Mouse (Mus musculus) lung, postnatal 0 days (tissue): Measurements from ENCODE around the gene Cntn4. TPM values are rescaled to one million over a fixed set of nuclear protein-coding genes. Genes with fewer than 3 reads are reported as not detected.

Source experiments
- ATAC-seq: fragments of 200-750 bp; cut with Nextera tagmentation; 2 replicates; pipeline ENCODE4 v1.8.0; 2017; ENCODE audit warnings: moderate library complexity
- DNase-seq: peaks from one replicate; pipeline ENCODE4 v3.0.0-alpha.2; 2016; ENCODE audit warnings: low spot score
- H3K27ac ChIP-seq: fragments of 300-500 bp; sonication (generic); 2 replicates; pipeline ENCODE4 v1.5.1; 2014; ENCODE audit warnings: antibody characterized with exemption, mild to moderate bottlenecking, low read length, mixed read lengths
- H3K27me3 ChIP-seq: fragments of 300-500 bp; sonication (generic); replicated peaks from 2 replicates; pipeline ENCODE4 v1.6.1; 2014; ENCODE audit warnings: low read length, mixed read lengths; ENCODE audit not compliant: insufficient read depth
- H3K36me3 ChIP-seq: fragments of 300-500 bp; sonication (generic); 2 replicates; pipeline ENCODE4 v1.6.1; 2014; ENCODE audit warnings: low read length, mixed read lengths; ENCODE audit not compliant: insufficient read depth
- H3K4me1 ChIP-seq: fragments of 300-500 bp; sonication (generic); 2 replicates; pipeline ENCODE4 v1.6.1; 2014; ENCODE audit warnings: antibody characterized with exemption, low read depth, low read length, mixed read lengths; ENCODE audit not compliant: insufficient read depth
- H3K4me2 ChIP-seq: fragments of 300-500 bp; sonication (generic); replicated peaks from 2 replicates; pipeline ENCODE4 v1.6.1; 2014; ENCODE audit warnings: low read depth, mild to moderate bottlenecking, low read length, moderate library complexity, mixed read lengths
- H3K4me3 ChIP-seq: fragments of 300-500 bp; sonication (generic); 2 replicates; pipeline ENCODE4 v1.5.1; 2014; ENCODE audit warnings: low read depth, low read length
- H3K9ac ChIP-seq: fragments of 300-500 bp; sonication (generic); replicated peaks from 2 replicates; pipeline ENCODE4 v1.6.1; 2014; ENCODE audit warnings: low read depth, mild to moderate bottlenecking
- H3K9me3 ChIP-seq: fragments of 300-500 bp; sonication (generic); 2 replicates; pipeline ENCODE4 v1.6.1; 2016; ENCODE audit warnings: low read length, mixed read lengths
- CTCF ChIP-seq: IDR thresholded peaks from 2 replicates; pipeline ENCODE4 v1.5.1; 2016; ENCODE audit warnings: antibody characterized with exemption, mild to moderate bottlenecking
- EP300 ChIP-seq: IDR thresholded peaks from 2 replicates; pipeline ENCODE4 v1.6.1; 2016; ENCODE audit warnings: antibody characterized with exemption, mild to moderate bottlenecking, control low read depth
- WGBS: fragments of 180-500 bp; shearing (Covaris S2); extraction: QIAGEN DNeasy Blood & Tissue Kit; methylation state at CpG from one replicate; pipeline ENCODE4 v1.1.7; 2014; 5-methylcytosine and 5-hydroxymethylcytosine counted together
- polyA plus RNA-seq: library from polyadenylated mRNA; unstranded; fragments of >200 nt; fragmentation: Nextera tagmentation; extraction: Ambion mirVana; gene quantifications from 2 replicates; pipeline ENCODE4 v1.2.1, GENCODE M21; 2015

The Cntn4 gene
- polyA plus RNA-seq, 1 experiment from 2014 or later, result 0.12 TPM

DNA sequence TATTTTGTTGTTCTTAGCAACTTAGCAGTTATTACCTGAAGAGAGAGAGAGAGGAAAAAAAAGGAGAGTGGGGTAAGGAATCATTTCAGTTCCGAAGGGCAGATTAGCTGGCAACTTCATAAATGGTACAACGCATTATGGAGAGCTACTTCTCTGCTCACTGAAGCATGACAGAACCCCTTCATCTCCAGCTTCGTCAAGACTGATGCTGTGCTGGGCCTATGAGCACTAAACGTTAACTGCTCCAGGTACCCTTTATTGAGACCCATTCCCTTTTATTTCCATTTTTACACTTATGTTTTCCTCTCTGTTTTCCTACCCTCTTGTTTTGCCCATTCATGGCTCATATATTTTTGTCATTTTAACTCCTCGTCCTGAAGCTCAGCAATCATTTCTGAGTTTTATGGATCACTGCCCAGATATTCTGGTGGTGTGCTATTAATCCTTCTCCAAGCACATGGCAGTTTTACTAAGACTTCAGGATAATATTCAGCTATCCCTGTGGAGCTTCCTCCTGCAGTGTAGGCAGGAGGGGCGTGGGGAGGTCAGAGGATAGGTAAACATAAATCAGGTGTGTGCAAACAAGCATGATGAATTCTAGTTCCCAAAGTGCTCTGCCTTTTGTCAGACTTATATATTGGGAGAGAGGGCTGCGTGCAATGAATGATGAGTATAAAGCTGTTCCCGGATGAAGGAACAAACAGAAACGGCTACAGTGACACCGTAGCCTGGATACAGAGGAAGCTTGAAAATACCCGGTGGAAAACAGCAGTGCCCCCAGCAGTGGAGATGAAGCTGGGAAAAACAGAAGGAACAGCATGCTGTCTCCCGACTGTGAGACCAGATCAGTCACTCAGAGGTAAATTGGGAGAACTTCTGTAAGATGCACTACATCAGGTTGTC is 559.8 kb downstream of the Cntn4 start:
- H3K27ac ChIP-seq, result no peak overlapping the region
- no peak for TF ChIP-seq CTCF
- TF ChIP-seq EP300, result no peak
- H3K9ac ChIP-seq, result no peak overlapping the region
- 37% methylated on average over 12 of the region's 12 CpGs for WGBS
- no peaks in the 10 kb centered on the region for H3K36me3 ChIP-seq
- H3K4me2 ChIP-seq, result no peak overlapping the region
- ATAC-seq (no peak), DNase-seq (no peak)
- no peak overlapping the region for H3K4me3 ChIP-seq
- no peaks in the 10 kb centered on the region for H3K27me3 ChIP-seq
- no peaks in the 10 kb centered on the region for H3K4me1 ChIP-seq
- no peaks in the 10 kb centered on the region for H3K9me3 ChIP-seq

DNA sequence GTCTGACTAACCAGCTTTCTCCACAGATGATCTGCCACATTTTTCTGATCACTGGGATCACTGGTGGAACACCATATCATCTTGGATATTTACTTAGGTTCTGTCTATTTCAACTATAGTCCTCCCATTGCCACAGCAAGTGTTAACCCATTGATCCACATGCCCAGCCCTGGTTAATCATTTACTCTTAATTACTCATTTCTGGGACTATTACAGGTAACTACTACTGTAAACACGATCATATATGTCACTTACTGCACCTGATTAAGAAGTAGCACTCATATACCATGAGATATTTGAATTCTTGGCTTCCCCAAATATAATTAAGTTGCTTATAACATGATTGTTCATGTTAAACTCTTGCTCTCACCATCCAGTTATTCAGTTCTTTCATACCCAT is 564.1 kb downstream of the Cntn4 start:
- H3K9me3 ChIP-seq, result no peaks in the 10 kb centered on the region
- DNase-seq (no peak), ATAC-seq (no peak)
- H3K27me3 ChIP-seq, result no peaks in the 10 kb centered on the region
- no peak for TF ChIP-seq EP300
- no peak for TF ChIP-seq CTCF
- H3K4me1 ChIP-seq, result no peaks in the 10 kb centered on the region
- no peak overlapping the region for H3K4me3 ChIP-seq
- H3K9ac ChIP-seq, result no peak overlapping the region
- WGBS, result 47% methylated on average over 1 of the region's 1 CpGs
- H3K27ac ChIP-seq, result no peak overlapping the region
- no peak overlapping the region for H3K4me2 ChIP-seq
- H3K36me3 ChIP-seq, result no peaks in the 10 kb centered on the region

DNA sequence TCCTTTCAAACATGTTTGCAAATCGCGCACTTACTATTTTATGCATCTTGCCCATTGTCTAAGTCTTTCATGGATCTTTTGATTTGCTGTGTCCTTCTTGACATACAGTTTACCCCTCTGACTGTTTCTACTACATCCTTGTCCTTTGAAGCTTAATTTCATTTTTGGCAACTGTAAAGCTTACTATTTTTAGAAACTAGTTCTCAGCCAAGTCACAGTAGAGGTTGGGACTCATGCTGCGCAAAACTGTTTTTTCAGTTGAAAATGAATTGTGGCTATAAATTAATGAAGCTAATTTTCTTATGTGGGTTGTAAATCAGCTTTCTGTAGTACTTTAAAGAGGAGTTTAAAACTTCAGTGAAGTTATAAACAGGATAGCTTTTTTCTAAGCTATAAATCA is 585.9 kb downstream of the Cntn4 start:
- no peak overlapping the region for H3K9ac ChIP-seq
- TF ChIP-seq CTCF (no peak), EP300 (no peak)

DNA sequence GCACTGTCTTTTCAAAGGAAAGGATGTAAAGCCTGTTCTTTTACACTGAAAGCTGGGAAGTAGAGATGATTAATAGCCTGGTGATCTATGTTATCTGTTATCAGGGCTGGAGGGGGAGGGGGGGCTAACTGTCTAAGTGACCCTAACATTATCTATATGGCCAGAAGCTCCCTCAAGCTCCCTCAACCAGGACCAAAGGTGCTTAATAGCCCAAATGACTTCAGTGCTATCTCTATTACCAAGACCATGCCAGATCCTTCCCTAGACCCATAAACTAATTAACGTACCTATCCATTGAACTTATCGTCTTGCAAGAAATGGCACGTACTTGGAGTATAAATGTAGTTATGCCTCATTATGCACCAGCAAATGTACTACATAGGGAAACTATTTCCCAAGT is 588.0 kb downstream of the Cntn4 start:
- DNase-seq, result no peak
- Histone ChIP-seq H3K9ac (no peak overlapping the region), H3K36me3 (no peaks in the 10 kb centered on the region), H3K27ac (no peak overlapping the region), H3K4me3 (no peak overlapping the region), H3K4me2 (no peak overlapping the region), H3K9me3 (no peaks in the 10 kb centered on the region), H3K27me3 (no peaks in the 10 kb centered on the region), H3K4me1 (no peaks in the 10 kb centered on the region)
- TF ChIP-seq CTCF (no peak), EP300 (no peak)
- no peak for ATAC-seq
- 77% methylated on average over 3 of the region's 3 CpGs for WGBS

More for the DNA sequence above, 585.9 kb downstream of the Cntn4 start:
- Histone ChIP-seq H3K27ac (no peak overlapping the region), H3K27me3 (no peaks in the 10 kb centered on the region), H3K4me3 (no peak overlapping the region), H3K36me3 (no peaks in the 10 kb centered on the region), H3K4me1 (no peaks in the 10 kb centered on the region), H3K9me3 (no peaks in the 10 kb centered on the region), H3K4me2 (no peak overlapping the region)
- DNase-seq, result no peak
- no peak for ATAC-seq
- WGBS, result 93% methylated on average over 3 of the region's 3 CpGs

DNA sequence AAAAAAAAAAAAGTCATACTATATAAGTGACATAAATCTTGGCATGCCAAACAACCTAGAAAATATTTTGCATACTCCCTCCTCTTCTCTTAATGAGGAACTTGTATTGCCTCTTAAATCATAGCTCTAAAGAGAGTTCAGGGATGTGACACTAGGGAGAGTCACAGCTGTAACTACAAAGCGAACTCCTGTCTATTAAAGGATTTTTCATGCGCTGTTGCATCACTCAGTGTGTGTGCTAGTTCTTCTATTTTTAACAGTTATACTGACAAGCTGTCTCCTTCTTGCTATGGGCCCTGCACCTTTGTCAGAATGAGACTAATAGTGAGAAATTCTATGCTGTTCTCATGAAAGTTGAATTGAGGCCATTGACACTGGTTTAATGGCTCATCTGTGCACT is 588.8 kb downstream of the Cntn4 start:
- no peak for ATAC-seq
- no peak for TF ChIP-seq EP300
- TF ChIP-seq CTCF, result no peak

DNA sequence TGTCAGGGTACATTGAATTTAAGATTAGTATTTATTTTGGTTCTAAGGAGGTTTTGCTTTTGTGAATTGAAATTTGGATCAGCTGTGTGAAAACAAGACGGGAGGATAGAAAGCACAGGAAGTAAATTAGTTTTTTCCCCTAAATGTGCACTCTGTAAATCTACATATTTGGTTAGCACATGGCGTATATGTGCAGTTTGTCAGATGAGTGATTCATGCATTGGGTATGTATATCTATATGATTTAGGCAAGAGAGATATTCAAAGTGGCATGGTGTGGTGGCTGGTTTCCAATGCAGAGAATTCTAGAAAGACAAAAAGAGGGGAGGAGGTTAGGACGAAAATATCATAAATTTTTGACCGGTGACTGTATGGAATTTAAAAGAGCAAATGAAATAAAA is 591.3 kb downstream of the Cntn4 start:
- TF ChIP-seq EP300, result no peak
- TF ChIP-seq CTCF, result no peak
- Histone ChIP-seq H3K9me3 (no peaks in the 10 kb centered on the region), H3K27me3 (no peaks in the 10 kb centered on the region), H3K4me1 (no peaks in the 10 kb centered on the region), H3K27ac (no peak overlapping the region), H3K9ac (no peak overlapping the region), H3K36me3 (no peaks in the 10 kb centered on the region), H3K4me3 (no peak overlapping the region), H3K4me2 (no peak overlapping the region)
- whole genome bisulfite sequencing, result 71% methylated on average over 4 of the region's 4 CpGs
- DNase-seq (no peak), ATAC-seq (no peak)

More for the DNA sequence above, 588.8 kb downstream of the Cntn4 start:
- Histone ChIP-seq H3K9ac (no peak overlapping the region), H3K27me3 (no peaks in the 10 kb centered on the region), H3K9me3 (no peaks in the 10 kb centered on the region), H3K4me2 (no peak overlapping the region), H3K27ac (no peak overlapping the region), H3K4me3 (no peak overlapping the region), H3K4me1 (no peaks in the 10 kb centered on the region), H3K36me3 (no peaks in the 10 kb centered on the region)
- DNase-seq, result no peak
- 83% methylated on average over 2 of the region's 2 CpGs for WGBS
